Mouse (Mus musculus) C2C12 (cell line): Measurements from ENCODE around the gene Cdk14.

Experiments used
- CEBPB ChIP-seq: IDR thresholded peaks from one replicate; pipeline ENCODE4 v1.6.1; 2011; ENCODE audit warnings: low read depth, mild to moderate bottlenecking, control low read depth, moderate library complexity
- CTCF ChIP-seq: IDR thresholded peaks from one replicate; pipeline ENCODE4 v1.5.1; 2011; ENCODE audit not compliant: control insufficient read depth, insufficient read depth, insufficient read length
- MYOD1 ChIP-seq: IDR thresholded peaks from one replicate; pipeline ENCODE4 v1.6.1; 2011; ENCODE audit warnings: low read depth; ENCODE audit not compliant: control insufficient read depth, insufficient read length
- MYOG ChIP-seq: IDR thresholded peaks from one replicate; pipeline ENCODE4 v1.6.1; 2011; ENCODE audit not compliant: control insufficient read depth, insufficient read length; ENCODE audit errors: extremely low read depth
- USF1 ChIP-seq: IDR thresholded peaks from one replicate; pipeline ENCODE4 v1.6.1; 2011; ENCODE audit warnings: low read depth, mild to moderate bottlenecking, control low read depth, moderate library complexity

- no peak for TF ChIP-seq MYOG
- TF ChIP-seq CTCF = no peak
- TF ChIP-seq CEBPB = no peak
- TF ChIP-seq USF1 = no peak
- no peak for TF ChIP-seq MYOD1
Measured at GRCm38 (mm10) chr5:4825076-4825475, 595.0 kb downstream of the Cdk14 start.
